Mouse (Mus musculus) kidney, postnatal 0 days (tissue): ENCODE measurements at regions not wholly inside any gene's neighbourhood (a gene's known extent, or its start where the extent isn't known, plus 50 kb on each side); places are given as distances from the start of the nearest gene placed in this dataset.

Experiments
- ATAC-seq: fragments of 200-750 bp; cut with Nextera tagmentation; replicated peaks from 2 replicates; pipeline ENCODE4 v1.8.0; 2017; ENCODE audit warnings: low read depth, moderate number of reproducible peaks, moderate TSS enrichment, moderate library complexity; ENCODE audit not compliant: low FRiP score
- DNase-seq: peaks from one replicate; pipeline ENCODE4 v3.0.0-alpha.2; 2016; ENCODE audit warnings: low spot score
- H3K27ac ChIP-seq: fragments of 300-500 bp; sonication (generic); 2 replicates; pipeline ENCODE4 v1.5.1; 2014; ENCODE audit warnings: mild to moderate bottlenecking
- H3K27me3 ChIP-seq: fragments of 300-500 bp; sonication (generic); 2 replicates; pipeline ENCODE4 v1.6.1; 2014; ENCODE audit warnings: low read length, mixed read lengths; ENCODE audit not compliant: insufficient read depth
- H3K36me3 ChIP-seq: fragments of 300-500 bp; sonication (generic); 2 replicates; pipeline ENCODE4 v1.6.1; 2014; ENCODE audit warnings: low read length, mixed read lengths; ENCODE audit not compliant: insufficient read depth
- H3K4me1 ChIP-seq: fragments of 300-500 bp; sonication (generic); replicated peaks from 2 replicates; pipeline ENCODE4 v1.6.1; 2014; ENCODE audit warnings: antibody characterized with exemption, low read length, mixed read lengths; ENCODE audit not compliant: insufficient read depth
- H3K4me2 ChIP-seq: fragments of 300-500 bp; sonication (generic); 2 replicates; pipeline ENCODE4 v1.6.1; 2014; ENCODE audit warnings: mild to moderate bottlenecking, low read length, moderate library complexity, mixed read lengths
- H3K4me3 ChIP-seq: fragments of 300-500 bp; sonication (generic); replicated peaks from 2 replicates; pipeline ENCODE4 v1.5.1; 2014; ENCODE audit warnings: low read depth, low read length
- H3K9ac ChIP-seq: fragments of 300-500 bp; sonication (generic); 2 replicates; pipeline ENCODE4 v1.6.1; 2014; ENCODE audit warnings: low read depth, low read length
- H3K9me3 ChIP-seq: fragments of 300-500 bp; sonication (generic); replicated peaks from 2 replicates; pipeline ENCODE4 v1.6.1; 2016; ENCODE audit warnings: low read length, inconsistent platforms, mixed read lengths
- CTCF ChIP-seq: IDR thresholded peaks from 2 replicates; pipeline ENCODE4 v1.5.1; 2016; ENCODE audit warnings: antibody characterized with exemption, low read depth, mild to moderate bottlenecking, moderate library complexity
- WGBS: fragments of 180-500 bp; shearing (Covaris S2); extraction: QIAGEN DNeasy Blood & Tissue Kit; methylation state at CpG from one replicate; pipeline ENCODE4 v1.1.7; 2014; 5-methylcytosine and 5-hydroxymethylcytosine counted together

- no peak overlapping the region for H3K4me2 ChIP-seq
- H3K4me3 ChIP-seq, result no peak overlapping the region
- H3K9me3 ChIP-seq, result no peaks in the 10 kb centered on the region
- H3K9ac ChIP-seq, result no peak overlapping the region
- no peak for TF ChIP-seq CTCF
- 85% methylated on average over 9 of the region's 9 CpGs for WGBS
- H3K4me1 ChIP-seq, result no peaks in the 10 kb centered on the region
- H3K27me3 ChIP-seq, result no peaks in the 10 kb centered on the region
- no peak overlapping the region for H3K27ac ChIP-seq
- no peak for ATAC-seq
- no peaks in the 10 kb centered on the region for H3K36me3 ChIP-seq
- DNase-seq, result no peak
Measured at GRCm38 (mm10) chr19:14325353-14326052, 272.3 kb downstream of the Tle4 start.

GRCm38 (mm10) chr19:14333041-14334012 is 264.5 kb downstream of the Tle4 start:
- no peak overlapping the region for H3K27ac ChIP-seq
- H3K4me3 ChIP-seq, result no peak overlapping the region
- no peak for TF ChIP-seq CTCF
- DNase-seq (peak; percentile 57), ATAC-seq (no peak)
- no peaks in the 10 kb centered on the region for H3K4me1 ChIP-seq
- WGBS, result 28% methylated on average over 6 of the region's 6 CpGs
- no peaks in the 10 kb centered on the region for H3K27me3 ChIP-seq
- H3K36me3 ChIP-seq, result no peaks in the 10 kb centered on the region
- H3K9ac ChIP-seq, result no peak overlapping the region
- no peaks in the 10 kb centered on the region for H3K9me3 ChIP-seq
- H3K4me2 ChIP-seq, result no peak overlapping the region

- no peaks in the 10 kb centered on the region for H3K36me3 ChIP-seq
- no peak for ATAC-seq
- TF ChIP-seq CTCF, result no peak
- H3K9me3 ChIP-seq, result no peaks in the 10 kb centered on the region
- no peak overlapping the region for H3K27ac ChIP-seq
- no peak overlapping the region for H3K4me2 ChIP-seq
- 21% methylated on average over 5 of the region's 5 CpGs for WGBS
- peak; percentile 4 for DNase-seq
- no peaks in the 10 kb centered on the region for H3K4me1 ChIP-seq
- H3K4me3 ChIP-seq, result no peak overlapping the region
- no peaks in the 10 kb centered on the region for H3K27me3 ChIP-seq
- no peak overlapping the region for H3K9ac ChIP-seq
Measured at GRCm38 (mm10) chr19:14337025-14337424, 260.8 kb downstream of the Tle4 start.

GRCm38 (mm10) chr19:14340759-14341158 is 257.1 kb downstream of the Tle4 start:
- Histone ChIP-seq H3K9ac (no peak overlapping the region), H3K4me3 (no peak overlapping the region), H3K27me3 (no peaks in the 10 kb centered on the region), H3K27ac (no peak overlapping the region), H3K4me1 (no peaks in the 10 kb centered on the region), H3K4me2 (no peak overlapping the region), H3K36me3 (no peaks in the 10 kb centered on the region), H3K9me3 (no peaks in the 10 kb centered on the region)
- no peak for ATAC-seq
- TF ChIP-seq CTCF, result no peak
- WGBS, result 80% methylated on average over 2 of the region's 2 CpGs
- DNase-seq, result no peak

- TF ChIP-seq CTCF, result no peak
- ATAC-seq, result no peak
- 76% methylated on average over 5 of the region's 5 CpGs for WGBS
- H3K4me1 ChIP-seq, result no peaks in the 10 kb centered on the region
- no peak overlapping the region for H3K4me2 ChIP-seq
- no peaks in the 10 kb centered on the region for H3K9me3 ChIP-seq
- no peaks in the 10 kb centered on the region for H3K36me3 ChIP-seq
- H3K27me3 ChIP-seq, result no peaks in the 10 kb centered on the region
- no peak overlapping the region for H3K4me3 ChIP-seq
- H3K9ac ChIP-seq, result no peak overlapping the region
- no peak overlapping the region for H3K27ac ChIP-seq
- DNase-seq, result no peak
Measured at GRCm38 (mm10) chr19:14343890-14344289, 254.0 kb downstream of the Tle4 start.

GRCm38 (mm10) chr19:14344467-14344866 is 253.4 kb downstream of the Tle4 start:
- Histone ChIP-seq H3K27me3 (no peaks in the 10 kb centered on the region), H3K4me1 (no peaks in the 10 kb centered on the region), H3K36me3 (no peaks in the 10 kb centered on the region), H3K4me3 (no peak overlapping the region), H3K4me2 (no peak overlapping the region), H3K9me3 (no peaks in the 10 kb centered on the region), H3K27ac (no peak overlapping the region), H3K9ac (no peak overlapping the region)
- ATAC-seq (no peak), DNase-seq (no peak)
- TF ChIP-seq CTCF, result no peak
- 86% methylated on average over 3 of the region's 3 CpGs for WGBS
